In genomic region chr13:44907702-44908101, GRCm38 (mm10) we compare ENCODE assay signal across 7 mouse cellular contexts.
DNase-seq lines count a peak whose midpoint lies in the region; ATAC-seq lines count a peak whose summit lies in the region.

No protein-coding gene starts in this region.

- H3K4me1 ChIP-seq in intestine, embryonic 15.5 days (replicated peaks): peaks cover 14% of the 10 kb centered on the region
- peaks cover 32% of the 10 kb centered on the region for H3K4me1 ChIP-seq in neural tube, embryonic 13.5 days (replicated peaks)

- ATAC-seq in intestine, embryonic 15.5 days: peak; percentile 92
- ATAC-seq in neural tube, embryonic 13.5 days (ENCODE audit: low read depth): peak; percentile 91

- no peak overlapping the region for H3K4me3 ChIP-seq in intestine, embryonic 15.5 days (replicated peaks)
- no peak overlapping the region for H3K4me3 ChIP-seq in neural tube, embryonic 13.5 days

- H3K27me3 ChIP-seq in intestine, embryonic 15.5 days (replicated peaks): no peaks in the 10 kb centered on the region
- no peaks in the 10 kb centered on the region for H3K27me3 ChIP-seq in neural tube, embryonic 13.5 days

- peaks cover 6% of the 10 kb centered on the region; the same call in 1 of the 2 replicates for H3K36me3 ChIP-seq in intestine, embryonic 15.5 days
- H3K36me3 ChIP-seq in neural tube, embryonic 13.5 days: peaks cover 91% of the 10 kb centered on the region

- H3K9ac ChIP-seq in intestine, embryonic 15.5 days: no peak overlapping the region
- no peak overlapping the region for H3K9ac ChIP-seq in neural tube, embryonic 13.5 days

- H3K9me3 ChIP-seq in intestine, embryonic 15.5 days: no peaks in the 10 kb centered on the region
- no peaks in the 10 kb centered on the region for H3K9me3 ChIP-seq in neural tube, embryonic 13.5 days

- 0 out of 2 replicates have a peak overlapping the region, but pooled peaks have one; percentile 4 for H3K4me2 ChIP-seq in intestine, embryonic 15.5 days (replicated peaks)
- no peak overlapping the region for H3K4me2 ChIP-seq in neural tube, embryonic 13.5 days

- intact Hi-C loops in gastrocnemius, postnatal 14 days (cut with DNase I; ENCODE audit: low total_unique reads): no loop called here

- 36% methylated on average over 6 of the region's 6 CpGs for WGBS in intestine, embryonic 15.5 days
- 38% methylated on average over 6 of the region's 6 CpGs for WGBS in neural tube, embryonic 13.5 days

- H3K27ac ChIP-seq in intestine, embryonic 15.5 days: peak overlapping the region; percentile 77
- H3K27ac ChIP-seq in neural tube, embryonic 13.5 days (replicated peaks): peak overlapping the region; percentile 77

- peak; percentile 77 for DNase-seq in adrenal gland, postnatal 14 days
- peak; percentile 84 to 89 for DNase-seq in cerebellum, postnatal 25 days
- peak; percentile 88 for DNase-seq in gastrocnemius, postnatal 14 days
- peak; percentile 84 for DNase-seq in left cerebral cortex, adult 11 months (ENCODE audit: low spot score)
- DNase-seq in yolk sac, embryonic 10.5 days (ENCODE audit: low spot score): peak; percentile 28

Comparison
In these comparisons a context has a peak if more than half of its experiments do, and no peak if none do; other contexts are left out.
1. DNase-seq: peak in every context shown above with its lines; median percentile 88 in gastrocnemius, postnatal 14 days; 86 in cerebellum, postnatal 25 days; 84 in left cerebral cortex, adult 11 months; 77 in adrenal gland, postnatal 14 days; 28 in yolk sac, embryonic 10.5 days.